11 mouse cellular contexts compared by ENCODE assay signal in the genomic region with DNA sequence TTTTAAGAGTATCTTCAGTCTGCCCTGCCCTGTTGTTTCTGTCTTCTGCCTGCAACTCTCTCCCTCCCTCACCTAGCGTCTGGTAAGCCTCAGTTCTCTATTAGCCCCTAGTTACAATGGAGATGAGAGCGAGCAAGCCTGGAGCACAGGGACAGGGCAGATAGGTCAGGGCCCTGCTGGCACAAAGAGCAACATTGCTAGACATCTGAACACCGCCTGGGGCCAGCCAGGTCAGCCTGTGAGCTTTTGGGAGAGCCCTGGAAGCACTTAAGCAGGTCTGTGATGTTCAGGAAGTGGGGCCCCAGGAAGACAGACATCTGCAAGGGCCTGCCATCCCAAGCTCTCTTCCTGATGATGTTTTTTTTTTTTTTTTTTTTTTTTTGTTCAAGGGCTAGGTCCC. TPM values are rescaled to one million over a fixed set of nuclear protein-coding genes. Genes with fewer than 3 reads are reported as not detected.
A peak's percentile ranks its signal among the peaks of the same experiment; 100 is the strongest.
DNase-seq lines count a peak whose midpoint lies in the region; ATAC-seq and TF ChIP-seq lines count a peak whose summit lies in the region.
"Had no signal": no experiment of that assay in that cellular context is flagged by ENCODE, and none has a peak within 500 bp of the region (broad histone marks: within the 10 kb centered on the region; RNA-seq: fewer than 3 reads in every experiment).

No protein-coding gene starts in this region.

- H3K27ac ChIP-seq in heart, embryonic 16.5 days (ENCODE audit: low read length): peak overlapping the region; percentile 27; the same call in 1 of the 2 replicates
- no peak overlapping the region for H3K27ac ChIP-seq in midbrain, embryonic 10.5 days (replicated peaks)
- H3K27ac ChIP-seq in midbrain, postnatal 0 days (ENCODE audit: low read depth, low read length): no peak overlapping the region; the same call in 1 of the 2 replicates

- H3K36me3 ChIP-seq in heart, embryonic 16.5 days (ENCODE audit: control insufficient read depth, insufficient read depth): peaks cover 6% of the 10 kb centered on the region; the same call in 1 of the 2 replicates
- H3K36me3 ChIP-seq in midbrain, embryonic 10.5 days: peaks cover 46% of the 10 kb centered on the region
- peaks cover 27% of the 10 kb centered on the region for H3K36me3 ChIP-seq in midbrain, postnatal 0 days (ENCODE audit: insufficient read depth, low read length)

- H3K4me1 ChIP-seq in heart, embryonic 16.5 days (ENCODE audit: control insufficient read depth, insufficient read depth, low read length): peaks cover 62% of the 10 kb centered on the region
- H3K4me1 ChIP-seq in midbrain, embryonic 10.5 days: peaks cover 53% of the 10 kb centered on the region
- peaks cover 27% of the 10 kb centered on the region for H3K4me1 ChIP-seq in midbrain, postnatal 0 days (ENCODE audit: insufficient read depth, low read length)

- 44% methylated on average over 3 of the region's 3 CpGs for WGBS in heart, embryonic 16.5 days
- 29% methylated on average over 3 of the region's 3 CpGs for WGBS in midbrain, embryonic 10.5 days
- 40% methylated on average over 3 of the region's 3 CpGs for WGBS in midbrain, postnatal 0 days

- DNase-seq in cerebellum, adult 11-12 months: peak; percentile 26
- DNase-seq in cerebellum, adult 11 months: no peak
- DNase-seq in heart, adult 8-10 months (ENCODE audit: low spot score): no peak
- DNase-seq in midbrain, embryonic 10.5 days (ENCODE audit: low spot score): peak; percentile 44
- DNase-seq in midbrain, postnatal 0 days (ENCODE audit: low spot score): no peak
- peak; percentile 38 for DNase-seq in neural tube, embryonic 10.5 days (ENCODE audit: extremely low spot score, low spot score)
- DNase-seq: kidney, adult 18-20 months; lung, adult 18-20 months had no signal

- no peak overlapping the region for H3K9ac ChIP-seq in heart, embryonic 16.5 days (ENCODE audit: low read length)
- H3K9ac ChIP-seq in midbrain, postnatal 0 days (replicated peaks; ENCODE audit: low read length, poor library complexity, severe bottlenecking): no peak overlapping the region

- no peaks in the 10 kb centered on the region for H3K27me3 ChIP-seq in heart, embryonic 16.5 days (ENCODE audit: control insufficient read depth, insufficient read depth, low read length)
- H3K27me3 ChIP-seq in midbrain, embryonic 10.5 days (ENCODE audit: low read depth, poor library complexity, severe bottlenecking): no peaks in the 10 kb centered on the region
- no peaks in the 10 kb centered on the region for H3K27me3 ChIP-seq in midbrain, postnatal 0 days (ENCODE audit: insufficient read depth, low read length)

- TF ChIP-seq CTCF in midbrain, postnatal 0 days (IDR thresholded peaks at IDR 0.05): no peak

- no peak overlapping the region for H3K4me2 ChIP-seq in heart, embryonic 16.5 days (ENCODE audit: low read depth, low read length)
- no peak overlapping the region for H3K4me2 ChIP-seq in midbrain, postnatal 0 days (ENCODE audit: low read depth, low read length, poor library complexity, severe bottlenecking)

- no peak for ATAC-seq in heart, embryonic 16.5 days (replicated peaks; ENCODE audit: extremely low read depth, insufficient read depth, low FRiP score)
- ATAC-seq in midbrain, postnatal 0 days (ENCODE audit: low FRiP score): no peak
- no peak for ATAC-seq in erythroid progenitor cell, adult 5-6 weeks (replicated peaks; ENCODE audit: low FRiP score, poor library complexity, severe bottlenecking)
- ATAC-seq: activated CD4-positive, CD25-positive, alpha-beta regulatory T cell, adult 4 months had no signal

- H3K9me3 ChIP-seq in heart, embryonic 16.5 days (replicated peaks; ENCODE audit: control insufficient read depth, low read length): no peaks in the 10 kb centered on the region
- H3K9me3 ChIP-seq in midbrain, embryonic 10.5 days (replicated peaks): no peaks in the 10 kb centered on the region
- no peaks in the 10 kb centered on the region for H3K9me3 ChIP-seq in midbrain, postnatal 0 days (ENCODE audit: low read length)

- no peak overlapping the region for H3K4me3 ChIP-seq in heart, embryonic 16.5 days (ENCODE audit: low read length)
- peak overlapping the region; percentile 11; the same call in 1 of the 2 replicates for H3K4me3 ChIP-seq in midbrain, embryonic 10.5 days
- H3K4me3 ChIP-seq in midbrain, postnatal 0 days (ENCODE audit: low read depth, low read length): no peak overlapping the region

RNA-seq across cellular contexts. Expression of a gene that starts 4.6 kb away (rescaled TPM):
- 33.0 and 33.9 TPM in 2 replicates for polyA plus RNA-seq in heart, embryonic 16.5 days (2015; fragmentation: Nextera tagmentation; extraction: Ambion mirVana)
- 10 to 100 TPM; 47.3 to 56.4 (median 53.0) TPM for total RNA-seq in heart, adult 8-10 months (2022)
- polyA plus RNA-seq in midbrain, embryonic 10.5 days (2016; fragmentation: Nextera tagmentation; extraction: Ambion mirVana): 28.3 and 32.9 TPM in 2 replicates
- total RNA-seq in midbrain, postnatal 0 days (2014; rRNA removed): 81.4 and 85.9 TPM in 2 replicates
- polyA plus RNA-seq in midbrain, postnatal 0 days (2015; fragmentation: Nextera tagmentation; extraction: Ambion mirVana): 50.0 and 53.5 TPM in 2 replicates
- total RNA-seq in erythroid progenitor cell, adult 5-6 weeks (2015; ENCODE audit: low replicate concordance): 6.5 and 7.5 TPM in 2 replicates
- 4.9 and 19.6 TPM in 2 replicates for total RNA-seq in erythroid progenitor cell, adult 5-6 weeks (2017; ENCODE audit: low replicate concordance)

RNA-seq across cellular contexts. Expression of a gene that starts 5.4 kb away (rescaled TPM):
- polyA plus RNA-seq in heart, embryonic 16.5 days (2015; fragmentation: Nextera tagmentation; extraction: Ambion mirVana): 88.8 and 92.5 TPM in 2 replicates
- total RNA-seq in heart, adult 8-10 months (2022): 10 to 100 TPM; 47.9 to 61.2 (median 49.1) TPM
- polyA plus RNA-seq in midbrain, embryonic 10.5 days (2016; fragmentation: Nextera tagmentation; extraction: Ambion mirVana): 108 and 137 TPM in 2 replicates
- 252 and 291 TPM in 2 replicates for total RNA-seq in midbrain, postnatal 0 days (2014; rRNA removed)
- polyA plus RNA-seq in midbrain, postnatal 0 days (2015; fragmentation: Nextera tagmentation; extraction: Ambion mirVana): 156 and 165 TPM in 2 replicates
- 75.0 and 87.2 TPM in 2 replicates for total RNA-seq in erythroid progenitor cell, adult 5-6 weeks (2015; ENCODE audit: low replicate concordance)
- total RNA-seq in erythroid progenitor cell, adult 5-6 weeks (2017; ENCODE audit: low replicate concordance): 76.9 and 128 TPM in 2 replicates

RNA-seq across cellular contexts. Expression of a gene that starts 21.6 kb away (rescaled TPM):
- 13.0 and 15.4 TPM in 2 replicates for polyA plus RNA-seq in heart, embryonic 16.5 days (2015; fragmentation: Nextera tagmentation; extraction: Ambion mirVana)
- 10 to 100 TPM; 13.1 to 16.7 (median 14.8) TPM for total RNA-seq in heart, adult 8-10 months (2022)
- polyA plus RNA-seq in midbrain, embryonic 10.5 days (2016; fragmentation: Nextera tagmentation; extraction: Ambion mirVana): 11.1 and 11.8 TPM in 2 replicates
- total RNA-seq in midbrain, postnatal 0 days (2014; rRNA removed): 3.2 and 4.9 TPM in 2 replicates
- 3.9 TPM in 2 replicates for polyA plus RNA-seq in midbrain, postnatal 0 days (2015; fragmentation: Nextera tagmentation; extraction: Ambion mirVana)
- 8.3 and 18.4 TPM in 2 replicates for total RNA-seq in erythroid progenitor cell, adult 5-6 weeks (2015; ENCODE audit: low replicate concordance)
- 3.8 and 4.9 TPM in 2 replicates for total RNA-seq in erythroid progenitor cell, adult 5-6 weeks (2017; ENCODE audit: low replicate concordance)

RNA-seq across cellular contexts. Expression of a gene that starts 40.0 kb away (rescaled TPM):
- 45.4 and 47.6 TPM in 2 replicates for polyA plus RNA-seq in heart, embryonic 16.5 days (2015; fragmentation: Nextera tagmentation; extraction: Ambion mirVana)
- total RNA-seq in heart, adult 8-10 months (2022): 10 to 100 TPM; 14.5 to 21.7 (median 17.7) TPM
- polyA plus RNA-seq in midbrain, embryonic 10.5 days (2016; fragmentation: Nextera tagmentation; extraction: Ambion mirVana): 40.1 and 40.4 TPM in 2 replicates
- 15.2 and 20.1 TPM in 2 replicates for total RNA-seq in midbrain, postnatal 0 days (2014; rRNA removed)
- 8.9 and 9.2 TPM in 2 replicates for polyA plus RNA-seq in midbrain, postnatal 0 days (2015; fragmentation: Nextera tagmentation; extraction: Ambion mirVana)
- 596 and 609 TPM in 2 replicates for total RNA-seq in erythroid progenitor cell, adult 5-6 weeks (2015; ENCODE audit: low replicate concordance)
- total RNA-seq in erythroid progenitor cell, adult 5-6 weeks (2017; ENCODE audit: low replicate concordance): 412 and 455 TPM in 2 replicates

RNA-seq across cellular contexts. Expression of a gene that starts 54.0 kb away (rescaled TPM):
- polyA plus RNA-seq in heart, embryonic 16.5 days (2015; fragmentation: Nextera tagmentation; extraction: Ambion mirVana): 2.8 and 3.1 TPM in 2 replicates
- total RNA-seq in heart, adult 8-10 months (2022): 1 to 10 TPM; 8.0 to 9.5 (median 8.6) TPM
- 1.9 and 2.2 TPM in 2 replicates for polyA plus RNA-seq in midbrain, embryonic 10.5 days (2016; fragmentation: Nextera tagmentation; extraction: Ambion mirVana)
- total RNA-seq in midbrain, postnatal 0 days (2014; rRNA removed): 86.0 and 107 TPM in 2 replicates
- 7.5 and 7.7 TPM in 2 replicates for polyA plus RNA-seq in midbrain, postnatal 0 days (2015; fragmentation: Nextera tagmentation; extraction: Ambion mirVana)
- not detected in 2 replicates for total RNA-seq in erythroid progenitor cell, adult 5-6 weeks (2015; ENCODE audit: low replicate concordance)
- not detected in 2 replicates for total RNA-seq in erythroid progenitor cell, adult 5-6 weeks (2017; ENCODE audit: low replicate concordance)
- polyA plus RNA-seq: activated CD4-positive, CD25-positive, alpha-beta regulatory T cell, adult 4 months had no signal

Comparison
In these comparisons a context has a peak if more than half of its experiments do, and no peak if none do; other contexts are left out.
1. DNase-seq: peak in cerebellum, adult 11-12 months (single experiment), midbrain, embryonic 10.5 days (single experiment) and neural tube, embryonic 10.5 days (single experiment); none in cerebellum, adult 11 months (single experiment), heart, adult 8-10 months (single experiment) and midbrain, postnatal 0 days (single experiment).